Mouse (Mus musculus): ENCODE measurements around the gene Pik3ca.

The Pik3ca gene

DNA sequence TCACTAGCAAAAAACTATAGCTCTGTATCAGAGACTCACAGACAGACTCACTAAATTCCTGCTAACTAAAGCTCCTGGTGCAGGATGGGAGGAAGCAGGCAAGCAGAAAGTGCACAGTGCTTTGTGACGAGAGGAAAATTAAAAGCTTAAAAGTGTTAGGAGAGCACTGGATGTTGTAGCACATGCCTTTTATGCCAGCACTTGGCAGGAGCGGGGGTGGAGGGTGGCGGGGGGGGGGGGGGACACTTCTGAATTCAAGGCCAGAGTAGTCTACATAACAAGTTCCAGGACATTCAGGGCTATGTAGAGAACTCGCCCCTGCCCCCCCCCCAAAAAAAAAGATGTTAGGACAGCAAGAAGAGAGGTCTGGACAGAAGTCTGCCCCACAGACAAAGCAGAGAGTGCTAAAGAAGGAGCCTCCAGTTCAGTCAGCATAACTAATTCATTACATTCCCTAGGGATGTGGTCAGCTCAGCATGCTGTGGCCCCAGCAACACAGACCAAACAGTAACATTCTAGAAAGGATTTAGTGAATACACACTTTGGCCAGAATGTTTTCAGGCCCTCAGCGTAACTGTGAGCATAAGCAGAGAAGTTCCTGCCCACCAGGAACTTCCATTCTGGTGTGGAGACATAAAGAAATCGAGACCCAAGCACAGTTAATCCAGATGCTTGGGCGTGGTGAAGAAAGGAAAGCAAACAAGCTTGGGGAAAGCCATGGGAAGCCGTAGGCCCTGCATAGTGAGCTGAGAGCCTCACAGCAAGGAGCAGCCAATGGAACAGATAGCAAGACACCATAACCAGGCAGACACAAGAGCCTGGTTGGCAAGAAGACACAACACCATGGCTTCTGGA is 98.6 kb downstream of the Pik3ca start:
- in situ Hi-C loops (cut with MboI, MseI) = no loop called here

- in situ Hi-C loops (cut with MboI, MseI) = no loop called here
Measured at GRCm38 (mm10) chr3:32496711-32497070, 99.2 kb downstream of the Pik3ca start.

DNA sequence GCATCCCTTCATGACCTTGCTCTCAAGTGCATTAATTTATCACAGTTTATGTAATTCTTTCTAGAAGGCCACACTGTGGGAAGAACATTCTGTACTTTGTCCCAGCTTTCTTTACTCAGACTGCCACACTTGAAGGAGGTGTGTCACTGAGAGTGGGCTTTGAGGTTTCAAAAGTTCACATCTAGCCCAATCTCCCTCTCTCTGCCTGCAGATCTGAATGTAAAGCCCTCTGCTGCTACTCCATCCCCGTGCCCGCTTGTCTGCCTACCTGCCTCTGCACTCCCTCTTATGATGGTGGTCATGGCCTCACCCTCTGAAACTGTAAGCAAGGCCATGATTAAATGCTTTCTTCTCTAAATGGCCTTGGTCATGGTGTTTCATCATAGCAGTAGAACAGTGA is 102.9 kb downstream of the Pik3ca start:
- in situ Hi-C loops (cut with MboI, MseI) = loop anchor here (25.0 kb wide), 1 partner anchor 1913 kb away; the partner anchor contains the start of gene Actrt3

DNA sequence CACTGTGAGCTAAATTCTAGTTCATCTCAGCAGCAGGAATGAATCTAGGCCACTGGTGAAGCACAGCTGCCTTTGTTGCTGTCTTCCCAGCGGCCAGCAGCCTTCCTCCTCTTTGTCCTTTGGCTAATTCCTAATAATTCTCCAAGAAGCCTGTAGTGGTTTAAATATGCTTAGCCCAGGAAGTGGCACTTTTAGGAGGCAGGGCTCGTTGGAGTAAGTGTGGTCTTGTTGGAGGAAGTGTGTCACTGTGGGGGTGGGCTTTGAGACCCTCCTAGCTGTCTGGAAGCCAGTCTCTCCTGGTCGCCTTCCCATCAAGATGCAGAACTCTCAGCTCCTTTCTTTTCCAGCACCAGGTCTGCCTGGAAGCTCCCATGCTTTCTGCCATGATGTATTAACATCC is 108.4 kb downstream of the Pik3ca start:
- in situ Hi-C loops (cut with MboI, MseI) = loop anchor here (5.0 to 25.0 kb wide), 3 partner anchors 119 to 1919 kb away; partner anchors contain the start of gene Actrt3

DNA sequence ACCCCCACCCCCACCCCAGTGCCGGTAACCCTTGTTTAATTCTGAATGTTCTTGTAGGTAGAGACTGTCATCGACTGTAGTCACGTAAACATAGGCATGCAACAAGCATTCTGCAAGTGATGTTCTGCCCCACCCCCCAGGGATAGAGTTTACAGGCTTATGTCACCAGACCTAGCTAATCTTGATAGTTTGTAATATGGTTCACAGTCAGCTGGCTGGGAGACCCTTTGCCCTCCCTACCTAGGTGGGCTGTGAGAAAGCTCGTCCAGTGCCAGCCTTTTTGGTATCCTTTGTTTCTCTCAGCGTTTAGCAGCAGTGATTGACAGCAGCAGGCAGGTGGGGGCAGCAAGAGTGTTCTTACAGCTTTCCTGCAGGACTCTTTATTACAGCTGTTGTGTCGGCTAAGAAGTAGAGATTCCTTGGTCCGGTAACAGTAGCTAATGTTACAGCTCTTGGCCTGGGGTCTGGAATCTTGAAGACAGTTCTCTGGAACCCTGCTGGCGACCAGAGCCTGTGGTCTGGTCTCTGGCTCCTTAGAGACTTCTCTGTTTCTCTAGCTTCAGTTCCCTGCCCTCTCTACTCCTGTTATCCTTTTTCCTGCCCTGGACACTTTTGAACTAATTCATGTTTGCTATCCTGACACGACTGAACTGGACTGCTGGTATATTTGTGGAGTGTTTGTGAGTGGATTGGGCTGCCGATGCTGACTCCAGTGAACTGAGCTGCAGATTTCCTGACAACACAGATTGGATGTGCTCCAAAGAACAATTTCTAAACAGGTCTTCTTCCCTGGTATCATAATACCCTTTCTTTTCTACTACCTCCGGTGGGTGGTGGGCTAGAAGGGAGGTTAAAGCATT is 109.1 kb downstream of the Pik3ca start:
- in situ Hi-C loops (cut with MboI, MseI) = loop anchor here (5.0 to 25.0 kb wide), 3 partner anchors 119 to 1919 kb away; partner anchors contain the start of gene Actrt3

GRCm38 (mm10) chr3:32508666-32509324 is 111.3 kb downstream of the Pik3ca start:
- in situ Hi-C loops (cut with MboI, MseI) = loop anchor here (5.0 to 25.0 kb wide), 3 partner anchors 121 to 1921 kb away; partner anchors contain the start of gene Actrt3

DNA sequence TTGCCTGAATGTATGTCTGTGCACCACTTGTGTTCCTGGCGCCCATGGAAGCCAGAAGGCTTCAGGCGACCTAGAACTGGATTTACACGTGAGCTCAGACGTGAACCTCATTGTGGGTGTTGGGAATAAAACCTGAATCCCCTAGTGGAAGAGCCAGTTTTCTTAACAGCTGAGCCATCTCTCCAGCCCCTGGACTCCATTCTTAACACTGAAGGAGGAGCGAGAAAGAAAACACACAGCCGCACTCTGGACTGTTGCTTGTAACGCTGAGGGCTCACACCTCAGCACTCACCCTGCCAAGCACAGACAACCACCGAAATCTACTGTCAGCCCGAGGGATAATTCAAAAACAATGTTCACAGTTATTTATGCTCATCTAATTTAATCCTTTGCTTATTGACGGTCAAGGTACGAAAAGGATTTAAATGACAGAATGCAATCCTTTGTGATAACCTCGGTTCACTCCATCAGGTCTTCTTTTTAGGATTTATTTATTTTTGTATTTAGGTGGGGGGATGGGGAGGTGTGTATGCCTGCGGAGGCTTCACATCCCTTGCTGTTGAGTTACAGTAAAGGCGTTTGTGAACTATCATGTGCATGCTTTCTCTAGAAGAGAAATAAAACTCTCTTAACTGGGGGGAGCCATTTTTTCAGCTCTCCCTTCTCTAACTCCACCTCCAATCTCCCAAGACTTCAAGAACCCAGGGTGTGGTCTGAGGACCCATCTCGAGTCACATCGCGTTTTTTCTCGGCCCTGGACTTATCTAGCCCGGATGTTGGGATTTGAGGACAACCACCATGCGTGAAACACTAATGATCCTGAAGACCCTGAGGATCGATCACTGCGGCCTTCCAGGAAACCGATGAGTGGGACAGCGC is 112.3 kb downstream of the Pik3ca start, which contains the start of gene Zfp639:
Zfp639 (plus strand) TSS at position 764 of the 879 bp plus-strand sequence.
- in situ Hi-C loops (cut with MboI, MseI) = loop anchor here (5.0 to 25.0 kb wide), 3 partner anchors 122 to 1922 kb away; partner anchors contain the start of gene Actrt3

DNA sequence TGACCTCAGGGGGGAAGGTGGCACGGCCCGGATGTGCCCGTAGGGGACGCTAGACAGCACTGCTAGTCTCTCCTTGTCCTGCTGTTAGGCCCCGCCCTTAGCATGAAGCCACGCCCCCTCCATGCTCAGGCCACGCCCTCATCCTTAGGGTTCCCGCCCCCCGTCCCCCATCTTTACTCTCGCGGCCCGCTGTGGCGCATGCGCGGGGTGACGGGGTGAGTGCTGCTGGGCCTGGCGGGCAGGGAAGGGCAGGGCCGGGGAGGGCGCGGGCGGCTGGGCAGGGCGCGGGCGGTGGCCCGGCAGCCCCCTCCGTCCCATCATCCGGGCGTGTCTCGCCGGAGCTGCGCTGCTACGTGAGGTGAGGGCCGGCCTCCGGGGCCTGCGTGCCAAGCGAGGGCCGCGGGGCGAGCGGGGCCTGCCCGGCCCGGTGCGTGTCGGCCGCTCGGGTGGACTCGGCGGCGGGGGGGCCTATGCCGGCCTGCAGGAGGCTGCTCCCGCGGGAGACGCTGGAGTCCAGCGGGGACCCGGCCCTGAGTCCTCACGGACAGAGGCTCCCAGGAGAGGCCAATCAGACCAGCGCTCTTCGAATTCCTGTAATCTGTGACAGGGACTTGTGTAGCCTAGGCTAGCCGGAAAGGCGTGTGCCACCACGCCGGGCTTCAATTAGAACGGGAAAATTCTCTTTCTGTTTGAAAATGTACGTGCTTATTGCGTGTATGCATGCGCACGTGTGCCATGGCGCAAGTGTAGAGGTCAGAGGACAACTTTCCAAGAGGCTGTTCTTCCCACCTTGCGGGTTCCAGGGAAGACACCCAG is 113.1 kb downstream of the Pik3ca start:
- in situ Hi-C loops (cut with MboI, MseI) = loop anchor here (25.0 kb wide), 1 partner anchor 1923 kb away; the partner anchor contains the start of gene Actrt3

GRCm38 (mm10) chr3:32511191-32511550 is 113.7 kb downstream of the Pik3ca start:
- in situ Hi-C loops (cut with MboI, MseI) = loop anchor here (25.0 kb wide), 1 partner anchor 1924 kb away; the partner anchor contains the start of gene Actrt3

DNA sequence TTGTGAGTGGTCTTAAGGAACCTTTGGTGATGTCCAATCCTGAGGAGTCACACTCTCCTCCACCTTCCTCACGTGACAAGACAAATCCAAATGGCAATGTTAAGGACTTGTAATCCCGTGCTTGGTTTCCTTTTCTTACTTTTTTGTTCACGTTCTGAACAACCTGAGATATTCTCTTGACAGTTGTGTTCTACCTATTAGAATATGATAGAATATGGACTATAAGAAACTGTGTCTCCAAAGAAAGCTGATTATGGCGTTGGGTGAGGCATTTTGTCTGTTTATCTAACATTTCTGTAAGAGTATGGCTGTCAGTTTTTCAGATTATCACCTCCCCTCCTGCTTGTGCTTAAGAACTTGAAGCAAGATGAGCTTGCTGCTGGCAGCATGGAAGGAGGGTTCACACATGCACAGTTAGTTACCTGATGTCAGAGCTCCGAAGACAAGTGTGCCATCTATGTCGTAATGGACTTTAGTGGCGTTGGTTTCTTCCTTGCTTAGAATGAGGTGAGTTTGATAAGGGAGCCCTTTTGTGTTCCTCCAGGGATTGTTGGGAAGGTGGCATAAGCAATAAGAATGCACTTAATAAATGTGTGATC is 115.3 kb downstream of the Pik3ca start:
- in situ Hi-C loops (cut with MboI, MseI) = loop anchor here (25.0 kb wide), 1 partner anchor 1925 kb away; the partner anchor contains the start of gene Actrt3

GRCm38 (mm10) chr3:32513528-32513927 is 116.1 kb downstream of the Pik3ca start:
- in situ Hi-C loops (cut with MboI, MseI) = loop anchor here (25.0 kb wide), 1 partner anchor 1926 kb away; the partner anchor contains the start of gene Actrt3
